Mouse (Mus musculus) heart, postnatal 0 days (tissue): ENCODE measurements around the gene Chd9.

Source experiments
- CTCF ChIP-seq: IDR thresholded peaks from 2 replicates; pipeline ENCODE4 v1.5.1; 2016; ENCODE audit warnings: antibody characterized with exemption, control low read depth, low read depth
- EP300 ChIP-seq: IDR thresholded peaks from 2 replicates; pipeline ENCODE4 v1.6.1; 2016; ENCODE audit warnings: antibody characterized with exemption, low read depth

DNA sequence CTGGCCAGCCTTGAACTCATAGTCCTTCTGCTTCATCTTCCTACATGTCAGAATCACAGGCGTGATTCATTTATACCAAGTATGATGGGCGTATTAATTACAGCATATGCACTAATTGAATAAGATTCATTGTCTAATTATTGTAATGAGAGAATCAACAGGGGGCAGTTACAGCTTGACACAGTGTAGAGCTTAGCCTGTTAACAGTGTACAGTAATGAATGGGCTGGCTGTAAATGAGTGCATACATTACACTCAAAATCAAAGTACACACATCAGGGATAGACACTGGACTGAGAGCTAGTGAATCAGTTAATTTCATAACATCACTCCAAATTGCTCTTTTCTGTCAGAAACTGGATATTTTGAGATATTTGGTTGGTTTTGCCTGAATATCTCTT lies 135.9 kb downstream of the Chd9 start:
- TF ChIP-seq EP300 (no peak), CTCF (no peak)
